Mouse (Mus musculus) left cerebral cortex, adult 9 months (tissue): ENCODE results near the gene Cabcoco1.

Source experiments
- DNase-seq, 2 experiments: peaks; one replicate each; pipeline ENCODE4 v3.0.0; 2022; ENCODE audit warnings: low spot score in 2 of 2

Cabcoco1 gene

DNA sequence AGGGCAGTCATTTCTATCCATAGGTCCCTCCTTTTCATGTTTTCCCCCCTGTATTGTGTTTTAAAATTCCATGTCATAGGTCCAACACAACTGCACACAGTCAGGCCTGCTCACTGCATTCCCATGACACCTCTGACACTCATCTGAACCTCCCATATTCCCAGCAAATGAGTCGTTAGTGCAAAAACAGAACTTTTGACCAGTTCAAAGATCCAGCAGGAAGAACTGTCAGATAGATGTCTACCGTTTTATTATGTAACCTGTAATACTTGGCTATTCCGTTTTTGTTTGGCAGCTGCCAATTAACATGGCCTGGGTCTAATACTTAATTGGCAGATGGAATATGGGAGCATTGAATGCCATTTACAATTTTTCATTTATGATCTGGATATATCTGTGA is 34.0 kb downstream of the Cabcoco1 start:
- no peak for DNase-seq

DNA sequence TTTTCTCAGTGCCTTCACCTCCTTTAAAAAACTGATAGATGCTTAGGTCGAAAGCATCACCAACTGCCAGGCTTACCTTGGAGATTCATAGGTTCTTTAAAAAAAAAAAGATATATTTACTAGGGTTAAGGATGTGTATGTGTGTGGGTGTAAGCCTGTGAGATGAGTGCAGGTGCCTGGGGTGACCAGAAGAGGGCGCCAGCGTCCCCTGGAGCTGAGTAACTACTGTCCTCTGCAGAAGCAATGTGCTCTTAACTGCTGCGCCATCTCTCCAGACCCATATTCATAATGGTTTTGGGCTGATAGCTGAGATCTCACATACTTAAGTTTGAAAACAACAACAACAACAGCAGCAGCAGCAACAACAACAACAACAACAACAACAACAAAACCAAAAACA is 35.5 kb downstream of the Cabcoco1 start:
- DNase-seq = no peak

DNA sequence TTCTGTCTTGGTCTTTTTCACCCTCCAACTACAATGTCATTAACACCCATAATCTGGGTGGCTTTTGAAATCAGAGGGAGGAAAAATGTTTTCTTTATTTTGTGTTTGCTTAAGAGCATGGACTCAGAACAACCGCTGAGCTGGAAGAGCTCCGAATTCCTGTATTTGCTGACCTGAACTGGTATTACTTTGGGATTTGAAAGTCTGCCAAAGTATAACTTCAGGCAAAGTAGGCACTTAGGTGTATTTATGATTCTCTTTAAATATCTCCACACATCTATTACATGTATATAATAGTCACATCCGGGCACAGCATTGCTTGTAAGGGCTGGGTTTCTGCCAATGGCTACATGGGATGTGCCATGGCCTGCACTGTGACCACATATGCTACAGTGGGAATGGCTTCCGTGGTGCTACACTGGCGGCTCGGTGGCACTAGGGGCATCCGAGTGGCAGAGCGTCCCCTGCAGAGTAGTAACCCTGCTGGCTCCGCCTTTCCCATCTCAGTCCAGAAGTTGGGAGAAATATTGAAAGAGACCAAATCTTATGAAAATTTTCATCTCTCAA is 37.0 kb downstream of the Cabcoco1 start:
- DNase-seq = no peak

DNA sequence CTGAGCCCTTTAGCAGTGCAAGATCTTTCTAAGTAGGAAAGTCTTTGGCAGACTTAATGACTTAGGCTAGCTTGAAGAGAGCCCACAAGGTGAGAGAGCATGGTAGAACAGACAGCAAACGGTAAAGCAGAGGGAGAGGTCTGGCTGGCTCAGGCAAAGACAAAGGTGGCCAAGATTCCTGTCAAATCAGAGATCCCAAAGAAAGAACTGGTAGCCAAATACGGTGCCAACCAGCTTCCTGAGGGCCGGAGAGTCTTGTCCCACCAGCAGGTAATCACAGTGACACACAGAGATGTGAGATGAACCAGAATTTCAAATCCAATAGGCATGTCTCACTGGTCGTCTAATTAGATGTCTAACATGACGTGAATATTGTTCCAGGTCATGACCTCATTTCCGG is 40.6 kb downstream of the Cabcoco1 start:
- no peak for DNase-seq

DNA sequence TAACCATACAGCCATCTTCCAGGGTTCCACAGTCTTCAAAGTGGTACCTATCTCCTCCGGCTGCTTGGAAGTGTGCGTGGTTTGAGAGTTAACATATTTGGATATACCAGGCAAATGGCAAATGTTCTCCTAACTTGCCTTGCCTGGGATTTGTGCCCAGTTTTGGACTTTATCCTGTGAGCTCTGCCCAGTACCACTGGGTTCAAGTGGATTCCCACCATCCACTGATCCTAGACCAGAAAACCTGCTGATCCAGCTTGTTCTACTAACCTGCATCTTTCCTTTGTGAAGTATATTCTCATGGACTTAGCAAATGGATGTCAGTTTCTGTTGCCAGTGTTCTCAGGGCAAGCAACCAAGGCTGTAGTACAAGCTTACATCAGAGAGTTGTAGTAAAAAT is 46.5 kb downstream of the Cabcoco1 start:
- DNase-seq = no peak

DNA sequence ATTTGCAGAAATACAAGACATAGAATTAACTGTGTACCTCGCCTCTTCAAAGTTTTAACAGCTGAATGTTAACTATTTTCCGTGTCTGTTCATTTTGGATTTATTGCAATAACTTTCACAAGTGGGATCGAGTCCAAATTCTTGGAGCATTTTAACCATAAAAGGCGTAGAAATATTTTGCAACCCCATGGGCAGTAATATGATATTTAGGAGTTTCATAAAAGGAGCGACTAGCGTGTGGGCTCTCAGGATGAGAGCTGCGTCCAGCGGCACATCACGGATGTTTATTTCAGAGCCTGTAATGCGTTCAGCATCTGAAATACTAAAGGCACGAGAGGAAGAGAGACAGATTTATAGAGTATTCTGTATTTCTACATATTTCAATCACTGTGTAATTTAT is 50.1 kb downstream of the Cabcoco1 start:
- DNase-seq = no peak

DNA sequence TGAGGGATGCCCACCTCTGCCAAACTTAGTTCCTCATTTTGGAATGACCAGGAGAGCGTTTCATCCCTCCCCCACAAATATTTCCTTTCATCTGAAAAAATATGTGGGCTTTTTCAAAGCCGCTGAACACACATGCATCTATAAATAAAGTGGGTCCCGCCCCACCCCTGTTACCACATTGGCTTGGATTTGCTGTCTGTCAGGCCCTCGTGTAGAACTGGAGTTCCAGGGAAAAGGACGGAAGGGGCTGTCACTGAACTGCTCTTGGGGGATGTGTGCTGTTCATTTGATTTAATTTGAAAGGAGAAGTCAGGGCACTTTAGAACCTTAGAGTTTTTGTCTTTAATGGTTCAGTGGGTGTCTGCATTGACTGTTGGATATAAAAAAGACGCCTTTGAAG is 50.9 kb downstream of the Cabcoco1 start:
- no peak for DNase-seq

DNA sequence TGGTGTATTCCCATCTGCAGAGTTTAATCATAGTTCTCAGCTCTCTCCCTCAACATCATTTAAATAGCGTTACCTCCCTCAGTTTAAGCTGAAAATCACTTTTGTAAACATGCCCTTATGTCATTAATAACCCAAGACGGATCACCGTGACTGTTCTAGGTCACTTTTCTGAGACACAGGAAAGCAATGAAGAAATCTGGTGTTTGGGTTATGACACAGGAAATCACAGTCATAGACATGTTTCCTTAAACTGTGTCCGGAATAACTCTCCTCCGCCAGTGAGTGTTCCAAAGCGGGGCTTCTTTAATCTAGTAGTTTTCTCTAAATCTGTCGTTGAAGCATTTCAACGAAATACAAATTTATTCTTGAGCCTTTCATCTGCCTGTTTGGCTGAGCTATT is 68.9 kb downstream of the Cabcoco1 start:
- DNase-seq = no peak

DNA sequence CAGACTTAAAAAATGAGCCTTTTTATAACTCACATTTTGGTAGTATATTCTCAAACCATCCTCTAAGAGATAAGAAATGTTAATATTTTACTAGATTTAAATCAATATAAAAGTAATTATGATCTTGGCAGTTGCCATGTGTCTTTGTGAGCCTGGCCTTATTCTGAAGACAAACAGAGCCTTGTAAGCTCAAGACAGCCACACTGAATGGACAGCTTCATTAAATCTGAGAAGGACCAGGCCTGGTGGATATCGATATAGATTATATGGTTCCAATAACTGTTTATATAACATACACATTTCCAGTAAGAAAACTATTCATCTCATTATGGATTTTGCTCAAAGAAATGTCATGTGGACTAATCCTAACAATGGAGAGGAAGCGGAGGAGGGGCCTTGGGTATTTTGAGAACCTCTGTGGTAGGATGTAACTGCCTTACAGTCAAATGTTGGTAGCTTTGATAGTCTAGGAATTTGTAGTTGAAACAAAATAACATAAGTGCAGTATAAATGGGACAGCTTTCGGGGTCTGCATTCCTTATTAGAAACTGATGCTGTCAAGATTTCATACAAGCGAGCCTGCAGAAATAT is 75.9 kb downstream of the Cabcoco1 start:
- no peak for DNase-seq

DNA sequence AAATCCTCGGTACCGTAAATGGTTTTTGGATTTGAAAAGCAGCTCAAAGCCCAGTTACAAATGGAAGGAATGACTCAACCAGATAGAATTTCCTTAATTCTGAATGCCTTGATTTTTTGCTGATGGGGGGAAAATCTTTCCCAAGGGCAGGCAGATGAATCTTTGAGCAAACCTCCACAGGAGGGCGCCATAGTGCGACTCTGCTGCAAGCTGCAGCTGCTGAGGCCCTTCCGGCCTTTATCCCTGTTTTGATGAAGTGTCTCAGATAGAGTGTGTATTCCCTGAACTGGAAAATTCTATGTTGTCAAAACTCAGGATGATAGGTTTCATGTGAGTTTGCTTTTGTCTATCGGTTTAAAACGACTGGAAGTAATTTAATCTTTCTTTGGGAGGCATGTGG is 76.8 kb downstream of the Cabcoco1 start:
- peak in 1 of 2 experiments; percentile 71 for DNase-seq

DNA sequence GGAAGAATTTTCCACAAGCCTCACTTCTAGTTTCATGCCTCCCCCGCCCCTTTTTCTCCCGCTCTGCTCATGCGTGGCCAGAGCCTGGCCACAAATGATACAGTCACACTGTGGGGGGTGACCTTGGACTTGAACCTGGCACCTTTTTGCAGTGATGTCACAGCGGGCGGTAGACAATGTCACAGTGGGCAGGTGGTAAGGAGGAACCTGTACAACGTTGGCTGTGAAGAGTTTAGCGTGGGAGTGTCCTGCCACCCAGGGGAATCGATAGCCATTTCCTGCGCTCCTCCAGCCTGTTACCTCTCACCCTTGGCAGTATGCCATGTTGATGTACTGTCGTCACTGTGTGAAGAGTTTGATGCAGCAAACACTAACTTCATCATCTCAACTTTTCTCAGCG is 81.9 kb downstream of the Cabcoco1 start:
- no peak for DNase-seq

DNA sequence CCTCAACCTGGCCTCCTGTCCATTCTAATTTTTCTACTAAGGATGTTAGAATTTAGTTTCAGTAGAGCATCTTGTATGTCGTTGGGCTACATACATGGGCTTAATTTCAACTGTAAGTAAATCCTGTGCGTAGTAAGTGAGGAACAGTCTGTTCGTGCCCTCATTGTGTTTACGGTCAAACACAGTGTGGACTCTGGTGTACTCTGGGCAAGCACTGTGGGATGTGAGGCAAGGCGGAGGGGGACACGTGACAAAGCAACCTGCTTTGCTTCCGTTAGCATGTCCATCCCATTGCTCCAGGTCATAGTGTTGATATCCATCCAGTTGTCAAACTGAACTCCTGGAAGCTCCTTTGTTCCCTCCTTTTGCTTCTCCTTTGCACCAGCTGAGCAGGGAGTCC is 84.7 kb downstream of the Cabcoco1 start:
- no peak for DNase-seq

DNA sequence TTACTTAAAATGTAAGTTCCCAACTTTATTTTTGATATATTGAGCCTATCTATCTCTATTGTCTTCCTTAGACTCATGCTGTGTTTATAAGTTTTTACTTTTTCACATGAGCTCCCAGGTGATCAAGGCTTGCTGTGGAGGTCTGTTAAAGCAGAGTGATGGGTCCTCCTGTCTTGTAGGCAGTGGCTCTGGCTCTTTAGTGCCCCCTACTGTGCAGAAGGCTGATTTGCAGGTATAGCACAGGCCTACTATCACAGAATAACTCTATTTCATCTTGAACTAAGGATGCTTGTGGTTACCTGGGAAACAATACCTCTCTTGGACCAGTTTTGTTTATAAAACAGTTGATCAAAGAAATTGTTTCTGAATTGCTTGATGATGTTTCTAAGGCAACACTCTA is 87.2 kb downstream of the Cabcoco1 start:
- no peak for DNase-seq

DNA sequence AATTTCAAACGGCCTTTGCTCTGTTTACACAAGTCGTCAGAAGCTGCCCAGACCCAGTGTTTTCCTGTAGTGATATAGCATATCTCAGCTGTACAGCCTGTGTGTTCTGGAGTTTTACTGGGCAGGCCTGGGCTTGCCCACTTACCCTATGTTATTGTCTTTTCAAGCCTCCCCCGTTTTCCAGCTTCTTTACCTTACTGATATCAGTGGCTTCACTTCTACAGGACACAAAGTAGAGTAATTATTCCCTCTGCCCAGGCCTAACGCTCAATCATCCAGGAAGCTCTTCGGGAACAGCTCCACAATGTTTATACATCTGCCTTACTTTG is 94.9 kb downstream of the Cabcoco1 start:
- no peak for DNase-seq

DNA sequence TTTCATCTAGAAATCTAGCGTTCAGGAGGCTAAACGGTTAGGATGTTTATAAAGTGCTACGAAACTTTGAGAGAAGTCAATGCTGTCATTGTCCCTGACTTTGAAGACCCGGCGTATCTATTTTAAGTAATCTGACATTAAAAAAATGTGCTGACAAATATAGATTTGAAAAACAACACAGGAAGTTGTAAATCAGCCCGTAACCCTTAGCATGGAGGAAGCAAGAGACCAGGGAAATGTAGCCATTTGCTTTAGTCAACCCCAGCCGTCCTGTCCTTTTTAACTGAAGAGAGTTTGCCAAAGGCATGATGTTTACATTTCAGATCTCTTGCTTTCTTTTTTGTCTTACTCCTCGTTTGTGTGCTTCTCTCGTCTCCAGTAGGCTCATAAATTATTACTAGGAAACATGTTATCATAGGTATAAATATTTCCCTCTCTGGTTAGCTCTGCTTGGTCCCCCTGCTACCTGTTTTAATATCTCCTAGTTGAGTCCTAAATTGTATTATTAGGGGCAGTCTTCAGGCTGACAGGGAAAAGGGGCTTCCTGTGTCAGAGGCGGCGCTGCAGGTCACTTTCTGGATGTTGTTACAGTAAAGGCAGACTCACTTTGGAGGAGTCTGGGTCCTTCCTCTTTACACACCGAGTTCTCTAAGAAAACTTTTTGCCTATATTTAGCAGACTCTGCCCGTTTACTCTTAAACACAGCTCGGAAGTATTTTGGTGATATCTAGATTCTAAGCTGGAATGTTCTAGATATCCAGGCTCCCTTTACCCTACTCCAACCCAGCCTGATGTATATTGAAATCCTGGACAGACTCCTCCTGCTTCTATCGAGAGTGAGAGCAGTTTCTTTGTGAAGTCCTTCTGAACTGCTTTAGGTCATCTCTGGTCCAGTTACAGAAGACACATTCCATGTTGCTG is 95.6 kb downstream of the Cabcoco1 start:
- DNase-seq = no peak

DNA sequence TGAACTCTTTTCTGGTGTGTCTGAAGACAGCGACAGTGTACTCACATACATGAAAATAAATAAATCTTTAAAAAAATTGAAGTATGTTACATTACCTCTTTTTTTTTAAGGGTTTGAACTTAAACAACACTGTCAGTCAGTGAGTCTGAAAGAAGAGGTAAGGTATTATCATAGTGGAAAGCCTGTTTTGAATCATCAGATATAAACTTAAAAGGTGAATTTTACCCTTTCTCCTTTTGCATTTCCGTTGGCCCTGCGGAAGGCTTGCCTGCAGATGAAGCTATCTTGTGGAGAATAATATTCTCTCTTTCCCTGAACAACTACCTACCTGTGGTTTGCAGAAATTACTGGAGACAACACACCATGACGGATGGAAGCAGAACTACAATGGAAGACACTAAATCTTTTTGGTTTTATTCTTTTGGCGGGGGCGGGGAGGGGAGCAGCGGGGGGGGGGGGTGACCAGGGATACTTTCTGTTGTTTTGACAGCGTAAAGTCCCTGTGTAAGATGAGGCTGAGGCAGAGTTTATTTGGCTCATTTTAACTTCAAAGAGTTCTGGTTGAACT is 96.4 kb downstream of the Cabcoco1 start:
- DNase-seq = no peak

DNA sequence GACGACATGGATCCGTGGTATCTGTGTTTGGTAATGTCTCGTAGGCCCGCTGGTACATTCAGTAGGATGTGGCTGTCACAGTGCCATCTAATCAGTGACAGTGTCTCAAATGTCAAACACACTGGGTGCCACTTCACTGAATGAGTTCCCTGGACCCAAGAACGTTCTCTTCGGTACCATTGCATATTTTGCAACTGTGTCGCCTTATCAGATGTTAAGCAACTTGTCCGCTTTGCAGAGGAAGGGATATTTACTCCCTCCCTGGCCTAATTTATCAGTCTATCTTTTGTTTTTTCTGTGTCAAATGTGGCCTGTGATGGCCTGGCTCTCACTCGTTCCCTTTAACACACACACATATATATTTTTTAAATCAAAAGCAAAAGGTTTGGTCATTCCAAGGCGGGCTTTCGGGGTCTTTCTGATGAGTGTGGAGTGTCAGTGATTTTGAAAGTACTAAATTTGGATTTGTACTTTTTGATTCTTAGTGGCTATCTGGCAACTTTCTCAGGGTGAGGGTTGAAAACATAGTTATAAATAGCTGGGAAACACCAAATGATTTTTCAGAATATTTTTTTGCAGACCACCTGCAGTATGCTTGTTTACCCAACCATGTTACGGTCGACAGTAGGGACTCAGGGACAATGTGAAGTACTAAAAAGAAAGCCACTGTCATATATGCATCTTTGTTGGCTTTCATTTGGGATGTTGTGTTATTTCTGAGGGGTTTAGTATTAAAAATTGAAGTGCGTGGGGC is 97.2 kb downstream of the Cabcoco1 start:
- DNase-seq = no peak

DNA sequence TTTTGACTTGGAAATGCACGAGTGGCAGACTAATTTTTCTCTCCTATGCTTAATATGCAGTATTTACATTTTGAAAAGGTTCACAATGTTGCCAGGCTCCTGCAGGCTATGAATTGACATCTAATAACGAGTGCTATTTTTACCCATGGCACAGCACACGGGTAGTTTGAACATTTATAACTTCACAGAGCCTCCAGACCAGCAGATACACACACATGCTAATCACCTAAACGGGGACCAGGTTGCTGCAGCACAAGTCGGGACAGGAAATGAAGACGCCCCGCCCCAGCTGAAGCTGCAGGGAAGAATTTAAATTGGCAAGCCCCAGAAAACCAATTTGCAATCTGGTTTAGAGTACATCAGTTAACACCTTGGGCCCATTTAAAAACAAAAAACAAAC is 98.6 kb downstream of the Cabcoco1 start:
- no peak for DNase-seq

DNA sequence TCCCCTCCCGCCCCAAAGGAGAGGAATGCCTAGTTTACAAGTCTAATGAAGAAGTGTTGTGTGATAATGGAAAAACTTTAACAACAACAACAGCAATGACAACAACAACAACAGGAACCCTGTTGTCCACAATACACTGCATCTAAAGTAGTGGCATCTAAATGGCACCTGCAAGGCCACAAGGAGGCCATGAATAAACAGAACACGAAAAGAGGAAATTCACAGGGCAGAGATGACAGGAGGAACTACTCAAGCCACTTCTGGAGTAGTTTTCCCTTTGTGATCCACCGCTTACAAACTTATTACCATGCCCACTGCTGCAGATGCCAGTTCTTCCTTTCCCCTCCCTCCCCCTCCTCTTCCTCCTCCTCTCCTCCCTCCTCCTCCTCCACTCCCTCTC is 99.0 kb downstream of the Cabcoco1 start:
- DNase-seq = no peak

DNA sequence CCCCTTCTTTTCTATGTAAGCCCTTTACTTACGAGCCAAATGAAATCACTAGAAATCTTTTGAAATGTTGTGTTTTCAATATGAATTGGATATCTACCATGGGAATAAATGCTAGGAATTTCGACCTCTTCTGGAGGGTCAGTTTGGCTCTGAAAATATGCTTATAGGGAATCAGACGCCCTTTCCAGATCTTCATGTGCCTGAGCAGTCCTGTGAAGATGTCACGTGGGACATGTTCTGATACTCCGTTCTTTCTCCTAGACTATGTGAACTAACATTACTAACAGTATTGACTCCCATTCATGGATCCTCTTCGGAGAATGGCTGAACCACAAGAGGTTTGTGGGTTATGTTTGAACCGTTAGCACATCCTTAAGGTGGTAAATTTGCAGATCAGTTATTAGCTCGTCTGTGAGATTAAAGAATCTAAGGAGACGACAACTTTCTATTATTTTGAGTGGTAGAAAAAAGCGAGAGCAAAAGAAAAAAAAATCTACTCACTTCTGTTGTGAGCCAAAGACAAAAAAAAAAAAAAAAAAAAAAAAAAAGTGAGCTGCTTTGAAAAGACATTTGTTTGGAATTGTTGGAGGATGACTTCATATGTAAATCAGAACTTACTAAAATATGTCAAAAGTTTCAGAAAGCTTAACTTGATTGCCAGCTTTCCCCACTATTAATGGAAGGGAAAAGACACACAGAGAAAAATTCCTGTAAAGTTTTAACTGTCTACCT is 99.6 kb downstream of the Cabcoco1 start:
- no peak for DNase-seq

DNA sequence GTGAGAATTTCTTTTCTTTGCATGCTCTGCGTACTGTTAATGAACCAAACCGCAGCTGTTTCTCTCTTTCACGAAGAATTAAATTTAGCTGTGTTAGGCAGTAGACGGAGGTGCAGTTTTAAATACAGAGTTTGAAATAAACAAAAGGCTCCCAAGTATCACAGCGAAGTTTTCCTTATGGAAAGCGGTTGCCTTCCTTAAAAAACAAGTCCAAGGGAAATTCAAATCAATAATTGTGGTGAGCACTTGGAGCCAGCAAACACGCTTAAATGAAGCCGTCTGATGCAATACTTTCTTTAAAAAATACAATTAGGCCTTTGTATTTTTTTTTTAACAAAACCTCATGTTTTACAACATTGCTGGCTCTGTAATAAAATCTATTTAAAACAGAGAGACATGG is 101.2 kb downstream of the Cabcoco1 start:
- no peak for DNase-seq

DNA sequence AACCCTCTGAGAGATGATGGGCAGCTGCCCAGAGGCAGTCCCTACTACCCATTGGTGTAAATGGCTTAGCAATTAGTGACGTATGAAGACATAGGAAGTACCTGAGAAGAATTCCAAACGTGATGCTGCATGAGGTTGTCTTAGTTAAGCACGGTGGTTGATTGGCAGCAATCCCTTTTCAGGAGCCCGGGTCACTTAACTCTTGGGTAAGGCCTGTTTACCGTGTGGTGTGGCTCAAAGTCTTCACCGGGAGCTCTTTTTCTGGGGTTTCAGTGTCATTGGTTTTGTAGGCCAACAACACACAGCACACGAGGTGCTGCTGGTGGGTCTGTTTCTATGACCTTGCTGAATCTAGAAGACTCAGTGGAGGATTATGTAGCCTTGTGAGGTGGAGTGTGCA is 105.9 kb downstream of the Cabcoco1 start:
- no peak for DNase-seq
